ENCODE assay signal across 10 mouse cellular contexts in genomic region chr9:7783823-7784614, GRCm38 (mm10). TPM values are rescaled to one million over a fixed set of nuclear protein-coding genes. Genes with fewer than 3 reads are reported as not detected.
A peak's percentile ranks its signal among the peaks of the same experiment; 100 is the strongest.
DNase-seq lines count a peak whose midpoint lies in the region; ATAC-seq and TF ChIP-seq lines count a peak whose summit lies in the region.
"Had no signal": no experiment of that assay in that cellular context is flagged by ENCODE, and none has a peak within 500 bp of the region (broad histone marks: within the 10 kb centered on the region; RNA-seq: fewer than 3 reads in every experiment).

No protein-coding gene starts in this region.

- ATAC-seq in CD4-positive, CD25-positive, alpha-beta regulatory T cell, adult 4 months = peak; percentile 23
- no peak for ATAC-seq in embryonic facial prominence, embryonic 13.5 days (ENCODE audit: insufficient number of reproducible peaks, insufficient read depth, low FRiP score, low TSS enrichment, low read depth)
- ATAC-seq in midbrain, embryonic 12.5 days (ENCODE audit: low FRiP score, low read depth) = peak; percentile 10; the same call in 1 of the 2 replicates
- ATAC-seq in granulocyte monocyte progenitor cell, adult 5-6 weeks (replicated peaks; ENCODE audit: poor library complexity, severe bottlenecking) = no peak

- no peak for TF ChIP-seq CTCF in kidney, adult 2 months (conservative IDR thresholded peaks at IDR 0.05; ENCODE audit: insufficient read depth, insufficient read length, low read depth, low read length)

- TF ChIP-seq POLR2A in kidney, adult 2 months (IDR thresholded peaks at IDR 0.05; ENCODE audit: low read depth, low read length) = no peak

- no peak for DNase-seq in kidney, adult 2 months
- DNase-seq in kidney, postnatal 4 days = no peak
- DNase-seq in cerebellum, adult 9-10 months = no peak
- DNase-seq in gastrocnemius, postnatal 14 days = no peak

- peak overlapping the region; percentile 12; the same call in 1 of the 2 replicates for H3K27ac ChIP-seq in kidney, adult 2 months (ENCODE audit: insufficient read depth, low read depth, low read length)
- peak overlapping the region; percentile 57 for H3K27ac ChIP-seq in embryonic facial prominence, embryonic 13.5 days
- H3K27ac ChIP-seq in midbrain, embryonic 12.5 days (replicated peaks) = peak overlapping the region; percentile 73
- H3K27ac ChIP-seq: limb, embryonic 12.5 days had no signal

- H3K27me3 ChIP-seq in kidney, adult 2 months (replicated peaks; ENCODE audit: control insufficient read depth, insufficient read depth, low read length) = no peaks in the 10 kb centered on the region
- no peaks in the 10 kb centered on the region for H3K27me3 ChIP-seq in embryonic facial prominence, embryonic 13.5 days
- H3K27me3 ChIP-seq in midbrain, embryonic 12.5 days = no peaks in the 10 kb centered on the region
- H3K27me3 ChIP-seq: limb, embryonic 12.5 days had no signal

- H3K4me1 ChIP-seq in kidney, adult 2 months (ENCODE audit: control insufficient read depth, insufficient read depth, low read length) = peaks cover 7% of the 10 kb centered on the region; the same call in 1 of the 2 replicates
- H3K4me1 ChIP-seq in embryonic facial prominence, embryonic 13.5 days = peaks cover 29% of the 10 kb centered on the region
- peaks cover 10% of the 10 kb centered on the region for H3K4me1 ChIP-seq in midbrain, embryonic 12.5 days

- WGBS in kidney, adult 2 months = 72% methylated on average over 15 of the region's 15 CpGs
- WGBS in embryonic facial prominence, embryonic 13.5 days = 63% methylated on average over 15 of the region's 15 CpGs
- 83% methylated on average over 15 of the region's 15 CpGs for WGBS in midbrain, embryonic 12.5 days

- H3K4me2 ChIP-seq in embryonic facial prominence, embryonic 13.5 days = no peak overlapping the region
- no peak overlapping the region for H3K4me2 ChIP-seq in midbrain, embryonic 12.5 days (replicated peaks)
- H3K4me2 ChIP-seq: limb, embryonic 12.5 days had no signal

- no peaks in the 10 kb centered on the region for H3K36me3 ChIP-seq in kidney, adult 2 months (ENCODE audit: control insufficient read depth, insufficient read depth, low read length)
- peaks cover 11% of the 10 kb centered on the region for H3K36me3 ChIP-seq in embryonic facial prominence, embryonic 13.5 days
- 0 out of 2 replicates have a peak, but pooled peaks cover 7% of the 10 kb centered on the region for H3K36me3 ChIP-seq in midbrain, embryonic 12.5 days

- no peak overlapping the region for H3K9ac ChIP-seq in embryonic facial prominence, embryonic 13.5 days
- H3K9ac ChIP-seq in midbrain, embryonic 12.5 days (replicated peaks) = no peak overlapping the region
- H3K9ac ChIP-seq: limb, embryonic 12.5 days had no signal

- intact Hi-C loops in gastrocnemius, postnatal 14 days (cut with DNase I; ENCODE audit: low total_unique reads) = no loop called here

- H3K9me3 ChIP-seq in embryonic facial prominence, embryonic 13.5 days = no peaks in the 10 kb centered on the region
- no peaks in the 10 kb centered on the region for H3K9me3 ChIP-seq in midbrain, embryonic 12.5 days
- H3K9me3 ChIP-seq: limb, embryonic 12.5 days had no signal

- H3K4me3 ChIP-seq in kidney, adult 2 months (ENCODE audit: insufficient read depth, low read depth, low read length) = no peak overlapping the region
- H3K4me3 ChIP-seq in embryonic facial prominence, embryonic 13.5 days = no peak overlapping the region
- no peak overlapping the region for H3K4me3 ChIP-seq in midbrain, embryonic 12.5 days
- H3K4me3 ChIP-seq: erythroblast, embryonic 14.5 days; limb, embryonic 12.5 days had no signal

RNA-seq across cellular contexts. Expression of gene Tmem123, which starts 20.2 kb away (rescaled TPM):
- polyA plus RNA-seq in kidney, adult 2 months (2012; rRNA removed) = 40.8 and 43.7 TPM in 2 replicates
- polyA plus RNA-seq in CD4-positive, CD25-positive, alpha-beta regulatory T cell, adult 4 months (2017; shearing (Covaris generic)) = 100 to 1,000 TPM in 1 of 2 experiments, 10 to 100 TPM in 1; 84.8 to 104 TPM
- polyA plus RNA-seq in embryonic facial prominence, embryonic 13.5 days (2015; fragmentation: Nextera tagmentation; extraction: Ambion mirVana) = 75.1 and 78.1 TPM in 2 replicates
- polyA plus RNA-seq in midbrain, embryonic 12.5 days (2016; fragmentation: Nextera tagmentation; extraction: Ambion mirVana) = 94.6 and 99.8 TPM in 2 replicates
- total RNA-seq in granulocyte monocyte progenitor cell, adult 5-6 weeks (2014; fragmentation: Nextera tagmentation) = 77.3 and 83.0 TPM in 2 replicates
- 114 and 119 TPM in 2 replicates for total RNA-seq in granulocyte monocyte progenitor cell, adult 5-6 weeks (2017)
- total RNA-seq in gastrocnemius, postnatal 14 days (2021) = 10 to 100 TPM; 23.1 to 26.7 TPM

RNA-seq across cellular contexts. Expression of gene Birc2, which starts 52.8 kb away (rescaled TPM):
- 12.2 and 12.7 TPM in 2 replicates for polyA plus RNA-seq in kidney, adult 2 months (2012; rRNA removed)
- polyA plus RNA-seq in CD4-positive, CD25-positive, alpha-beta regulatory T cell, adult 4 months (2017; shearing (Covaris generic)) = 100 to 1,000 TPM; 138 to 145 TPM
- polyA plus RNA-seq in embryonic facial prominence, embryonic 13.5 days (2015; fragmentation: Nextera tagmentation; extraction: Ambion mirVana) = 41.6 and 45.5 TPM in 2 replicates
- 42.8 and 46.6 TPM in 2 replicates for polyA plus RNA-seq in midbrain, embryonic 12.5 days (2016; fragmentation: Nextera tagmentation; extraction: Ambion mirVana)
- 25.5 and 30.8 TPM in 2 replicates for total RNA-seq in granulocyte monocyte progenitor cell, adult 5-6 weeks (2014; fragmentation: Nextera tagmentation)
- total RNA-seq in granulocyte monocyte progenitor cell, adult 5-6 weeks (2017) = 39.1 and 40.0 TPM in 2 replicates
- 10 to 100 TPM; 15.2 to 17.6 TPM for total RNA-seq in gastrocnemius, postnatal 14 days (2021)

Comparison
In these comparisons a context has a peak if more than half of its experiments do, and no peak if none do; other contexts are left out.
1. H3K27ac ChIP-seq: peak in every context shown above with its lines; median percentile 73 in midbrain, embryonic 12.5 days; 57 in embryonic facial prominence, embryonic 13.5 days; 12 in kidney, adult 2 months.
2. ATAC-seq: peak in CD4-positive, CD25-positive, alpha-beta regulatory T cell, adult 4 months (single experiment) and midbrain, embryonic 12.5 days (single experiment); none in embryonic facial prominence, embryonic 13.5 days (single experiment) and granulocyte monocyte progenitor cell, adult 5-6 weeks (single experiment).